Mouse (Mus musculus): Measurements from ENCODE around the gene C1qtnf5.

Gene C1qtnf5

GRCm38 (mm10) chr9:44107110-44107509, at the start of gene C1qtnf5:
Gene C1qtnf5, plus strand, starts transcription at chr9:44107245.
- no peak for DNase-seq (ENCODE audit: low spot score)

- DNase-seq (ENCODE audit: low spot score), result no peak
Measured at GRCm38 (mm10) chr9:44058606-44059005, 48.4 kb upstream of the C1qtnf5 start.

- DNase-seq (ENCODE audit: low spot score), result no peak
Measured at GRCm38 (mm10) chr9:44065177-44065576, 41.9 kb upstream of the C1qtnf5 start.

GRCm38 (mm10) chr9:44066785-44067225, 40.2 kb upstream of the C1qtnf5 start, which contains the start of gene Usp2:
Gene Usp2, plus strand, starts transcription at chr9:44067021.
- peak; percentile 99 for DNase-seq (ENCODE audit: low spot score)

GRCm38 (mm10) chr9:44067241-44067959, 39.6 kb upstream of the C1qtnf5 start:
- DNase-seq (ENCODE audit: low spot score), result peak; percentile 34

- no peak for DNase-seq (ENCODE audit: low spot score)
Measured at GRCm38 (mm10) chr9:44067960-44068330, 39.1 kb upstream of the C1qtnf5 start.

DNA sequence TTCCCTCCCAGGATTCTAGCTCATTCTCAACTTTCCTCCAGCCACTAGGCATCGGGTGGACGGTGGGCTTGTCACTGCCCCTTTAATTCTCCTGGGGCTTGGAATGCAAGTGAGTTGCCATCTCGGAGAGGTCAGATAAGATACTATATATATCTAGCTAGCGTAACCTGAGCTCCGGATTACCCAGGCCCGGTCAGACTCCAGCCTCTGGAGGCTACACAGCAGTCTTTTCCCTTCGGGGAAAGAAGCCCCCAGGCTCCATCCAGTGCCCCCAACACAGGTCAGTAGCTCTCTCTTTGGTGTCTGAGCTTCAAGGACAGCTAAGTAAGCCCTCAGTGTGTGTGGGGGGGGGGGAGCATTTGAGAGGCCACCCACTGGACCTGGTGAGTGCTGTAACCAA, 37.8 kb upstream of the C1qtnf5 start:
- no peak for DNase-seq (ENCODE audit: low spot score)

DNA sequence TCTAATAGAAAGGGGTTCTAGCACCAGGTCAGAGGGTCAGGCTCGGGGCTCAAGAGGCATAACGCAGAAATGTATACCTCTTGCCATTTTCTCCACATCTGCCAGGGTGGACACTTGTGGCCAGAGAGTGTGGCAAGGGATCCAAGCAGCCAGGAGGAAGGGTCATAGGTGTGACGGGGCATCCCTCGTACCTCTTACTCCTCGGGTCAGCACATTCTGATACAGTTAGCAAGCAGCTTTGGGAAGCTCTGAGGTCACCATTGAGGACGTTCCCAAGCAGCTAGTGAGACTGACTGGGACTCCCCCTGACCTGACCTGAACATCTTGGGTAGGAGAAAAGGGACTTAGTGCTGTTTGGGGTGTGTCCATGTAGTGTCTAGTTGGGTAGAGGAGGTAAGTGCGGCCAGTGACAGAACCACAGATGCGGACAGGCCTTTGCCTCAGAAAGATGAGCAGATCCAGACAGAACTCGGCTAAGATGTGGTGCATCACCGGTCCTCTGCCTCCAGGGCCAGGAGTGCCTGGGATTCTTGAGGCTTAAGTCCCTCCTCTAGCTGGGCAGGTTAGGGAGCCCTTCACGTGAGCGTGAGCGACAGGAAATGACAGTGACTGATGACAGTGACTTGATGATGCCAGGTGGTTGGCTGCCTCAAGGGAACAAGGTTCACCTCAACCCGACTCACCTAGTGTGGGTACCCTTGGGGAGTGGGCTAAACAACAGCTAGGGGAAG, 36.8 kb upstream of the C1qtnf5 start:
- DNase-seq (ENCODE audit: low spot score), result no peak

- no peak for DNase-seq (ENCODE audit: low spot score)
Measured at GRCm38 (mm10) chr9:44070844-44071231, 36.2 kb upstream of the C1qtnf5 start.

DNA sequence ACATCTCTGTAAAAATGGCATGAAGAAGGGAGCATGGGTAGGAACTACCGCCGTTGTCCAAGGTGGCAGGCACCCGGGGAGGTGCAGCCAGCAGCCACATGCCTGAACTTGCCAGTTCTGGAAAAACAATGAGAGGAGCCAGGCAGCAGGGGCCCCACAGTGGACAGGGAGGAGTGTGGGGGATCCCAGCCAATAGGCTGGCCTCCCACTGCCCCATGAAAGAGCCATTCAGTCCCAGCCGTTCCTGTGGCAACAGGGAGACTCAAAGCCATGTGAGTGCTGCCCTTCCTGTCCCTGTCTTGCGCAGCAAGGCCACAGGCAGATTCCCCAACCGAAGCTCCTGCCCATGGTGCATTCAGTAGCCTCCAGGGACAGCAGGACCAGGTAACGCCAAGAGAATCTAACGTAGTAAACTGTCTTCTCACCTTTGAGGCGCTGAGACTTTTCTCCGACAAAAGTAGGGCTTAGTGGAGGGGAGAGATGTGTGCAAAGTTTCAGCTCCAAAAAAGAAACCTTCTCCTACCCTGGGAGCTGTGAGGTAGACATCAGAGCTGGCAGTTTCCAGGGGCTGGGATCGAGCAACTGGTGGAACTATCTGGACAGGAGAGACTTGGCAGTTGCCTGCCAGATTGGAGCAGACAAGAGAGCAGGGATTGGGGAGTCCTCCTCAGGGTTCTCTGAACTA, 35.0 kb upstream of the C1qtnf5 start:
- DNase-seq (ENCODE audit: low spot score), result peak; percentile 78

GRCm38 (mm10) chr9:44072599-44072915, 34.5 kb upstream of the C1qtnf5 start:
- DNase-seq (ENCODE audit: low spot score), result no peak

GRCm38 (mm10) chr9:44073115-44073514, 33.9 kb upstream of the C1qtnf5 start:
- DNase-seq (ENCODE audit: low spot score), result no peak

GRCm38 (mm10) chr9:44074395-44075275, 32.4 kb upstream of the C1qtnf5 start:
- DNase-seq (ENCODE audit: low spot score), result no peak

DNA sequence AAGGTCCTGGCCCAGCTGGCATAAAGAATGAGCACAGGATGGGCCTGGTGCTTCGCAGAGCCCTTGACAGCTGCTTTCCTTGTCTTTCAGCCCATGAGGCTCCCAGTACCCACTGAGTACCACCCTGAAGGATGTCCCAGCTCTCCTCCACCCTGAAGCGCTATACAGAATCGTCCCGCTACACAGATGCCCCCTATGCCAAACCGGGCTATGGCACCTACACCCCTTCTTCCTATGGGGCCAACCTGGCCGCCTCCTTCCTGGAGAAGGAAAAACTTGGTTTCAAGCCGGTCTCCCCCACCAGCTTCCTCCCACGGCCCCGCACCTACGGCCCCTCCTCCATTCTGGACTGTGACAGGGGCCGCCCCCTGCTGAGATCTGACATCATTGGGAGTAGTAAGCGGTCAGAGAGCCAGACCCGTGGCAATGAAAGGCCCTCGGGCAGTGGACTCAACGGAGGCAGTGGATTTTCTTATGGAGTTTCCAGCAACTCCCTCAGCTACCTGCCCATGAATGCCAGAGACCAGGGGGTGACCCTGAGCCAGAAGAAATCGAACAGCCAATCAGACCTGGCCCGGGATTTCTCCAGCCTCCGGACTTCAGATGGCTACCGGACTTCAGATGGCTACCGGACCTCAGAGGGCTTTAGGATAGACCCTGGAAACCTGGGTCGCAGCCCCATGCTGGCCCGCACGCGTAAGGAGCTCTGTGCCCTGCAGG, 31.6 kb upstream of the C1qtnf5 start:
- no peak for DNase-seq (ENCODE audit: low spot score)

DNA sequence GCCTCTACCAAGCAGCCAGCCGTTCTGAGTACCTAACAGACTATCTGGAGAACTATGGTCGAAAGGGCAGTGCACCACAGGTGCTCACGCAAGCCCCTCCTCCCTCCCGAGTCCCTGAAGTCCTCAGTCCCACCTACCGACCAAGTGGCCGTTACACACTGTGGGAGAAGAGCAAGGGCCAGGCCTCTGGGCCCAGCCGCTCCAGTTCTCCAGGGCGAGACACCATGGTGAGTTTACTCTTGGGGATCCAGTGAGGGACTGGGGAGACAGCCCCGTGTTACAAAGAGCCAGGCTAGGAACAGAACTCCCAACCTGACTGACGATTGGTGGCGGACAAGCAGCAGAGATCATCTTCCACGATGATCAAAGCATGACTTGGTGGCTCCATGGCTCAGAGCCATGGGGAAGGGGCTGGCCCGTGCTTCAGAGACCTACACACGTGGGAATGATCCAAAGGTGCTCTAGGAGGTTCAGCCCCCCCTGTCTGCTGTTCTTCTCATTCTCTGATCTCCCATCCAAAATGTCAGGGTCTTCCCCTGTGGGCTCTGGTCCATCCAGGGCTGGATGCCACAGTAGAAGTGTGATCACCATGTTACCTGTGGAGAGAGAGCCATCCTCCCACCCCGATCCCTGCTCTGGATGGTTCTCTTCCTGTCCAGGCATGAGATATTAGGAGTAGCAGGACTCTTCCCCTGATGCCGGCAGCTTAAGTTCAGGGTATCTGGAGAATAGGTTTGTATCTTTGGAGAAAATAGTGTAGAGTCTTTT, 30.9 kb upstream of the C1qtnf5 start:
- no peak for DNase-seq (ENCODE audit: low spot score)

DNA sequence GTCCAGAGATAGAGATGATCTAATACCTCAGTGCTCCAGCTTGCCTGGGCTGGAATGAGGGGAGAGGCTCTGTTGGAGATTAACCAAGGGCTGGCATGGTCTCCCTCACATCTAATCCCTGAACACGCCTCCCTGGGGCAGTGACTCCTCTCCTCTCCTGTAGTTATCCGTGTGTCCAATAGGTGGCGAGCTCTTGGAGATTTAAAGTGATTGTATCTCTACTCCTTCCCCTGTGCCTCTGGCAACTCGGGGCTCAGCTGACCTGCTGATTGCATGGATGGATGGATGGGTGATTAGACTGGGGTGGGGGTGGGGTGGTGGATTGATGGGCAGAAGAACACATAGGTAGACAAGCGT, 30.3 kb upstream of the C1qtnf5 start:
- DNase-seq (ENCODE audit: low spot score), result peak; percentile 86

DNA sequence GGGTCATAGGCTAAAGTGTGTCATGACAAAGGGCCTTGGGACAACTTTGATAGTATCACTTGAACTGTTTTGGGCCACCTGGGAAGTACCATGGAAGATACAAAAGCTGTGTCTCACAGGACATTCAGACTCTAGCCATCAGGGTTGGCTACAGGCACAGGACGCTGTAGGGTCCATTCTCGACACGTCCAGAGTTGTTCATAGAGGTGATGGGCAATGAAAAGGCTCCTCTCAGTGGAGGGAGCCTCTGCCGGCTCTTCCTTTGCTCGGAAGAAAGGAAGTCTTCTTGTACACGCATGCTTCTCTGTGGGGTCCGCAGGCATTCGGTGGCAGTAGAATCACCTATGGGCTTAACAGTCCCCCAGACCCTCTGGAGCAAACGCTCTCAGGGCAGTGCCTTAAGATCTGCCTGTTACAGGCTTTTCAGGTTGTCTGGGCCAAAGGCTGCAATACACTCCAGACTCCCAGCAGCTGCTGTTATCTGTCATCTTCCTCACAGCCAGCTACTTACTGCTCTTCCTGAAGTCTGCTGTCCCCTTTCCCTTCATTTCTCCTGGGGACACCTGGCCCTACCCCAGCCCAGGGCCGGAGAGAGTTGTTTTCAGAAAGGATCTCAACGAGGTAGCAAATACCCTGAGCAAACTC, 29.7 kb upstream of the C1qtnf5 start:
- DNase-seq (ENCODE audit: low spot score), result no peak

DNA sequence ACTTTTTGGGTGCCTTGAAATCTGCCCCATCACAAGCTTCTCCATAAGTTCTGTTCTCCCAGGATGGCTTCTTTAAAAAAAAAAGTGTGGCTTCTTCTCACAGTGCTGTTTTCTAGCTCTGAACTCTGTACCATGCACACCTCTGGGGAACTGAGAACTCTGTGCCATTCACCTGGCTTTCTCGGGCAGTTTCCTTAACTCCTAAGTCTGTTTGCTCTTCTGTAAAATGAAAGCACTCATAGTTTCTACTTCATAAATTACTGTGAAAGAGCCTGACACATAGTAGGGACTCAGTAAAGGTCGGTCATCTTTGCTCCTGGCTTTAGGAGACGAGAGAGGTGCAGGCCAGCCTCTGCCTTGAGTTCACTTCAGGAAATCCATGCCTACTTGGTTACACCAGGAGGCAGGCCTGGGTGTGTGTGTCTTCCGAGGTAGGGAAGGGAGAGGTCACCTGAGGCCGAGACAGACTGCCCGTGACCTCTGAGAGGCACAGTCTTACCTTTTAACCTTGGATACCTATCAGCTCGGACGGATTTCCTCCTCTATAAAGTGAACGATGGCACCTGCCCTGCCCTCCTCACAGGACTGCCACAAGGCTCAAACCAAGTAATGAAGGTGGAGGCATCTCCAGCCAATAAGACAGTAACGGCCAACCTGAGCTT, 28.8 kb upstream of the C1qtnf5 start:
- DNase-seq (ENCODE audit: low spot score), result no peak

- DNase-seq (ENCODE audit: low spot score), result peak; percentile 54
Measured at GRCm38 (mm10) chr9:44078955-44079756, 27.9 kb upstream of the C1qtnf5 start.
